Mouse (Mus musculus): ENCODE measurements around the gene Ccser1. TPM values are rescaled to one million over a fixed set of nuclear protein-coding genes. Genes with fewer than 3 reads are reported as not detected.

The Ccser1 gene
- polyA plus RNA-seq, 1 experiment from 2014 or later: 2.2 TPM

GRCm38 (mm10) chr6:61567967-61568366 lies 387.8 kb downstream of the Ccser1 start:
- no peak overlapping the region for H3K4me3 ChIP-seq
- H3K9me3 ChIP-seq (replicated peaks): no peaks in the 10 kb centered on the region
- no peaks in the 10 kb centered on the region for H3K4me1 ChIP-seq (replicated peaks)
- no peaks in the 10 kb centered on the region for H3K27me3 ChIP-seq (replicated peaks)
- H3K36me3 ChIP-seq: no peaks in the 10 kb centered on the region
- H3K4me2 ChIP-seq: no peak overlapping the region
- no peak overlapping the region for H3K9ac ChIP-seq
- H3K27ac ChIP-seq (ENCODE audit: poor library complexity, severe bottlenecking): no peak overlapping the region
- 79% methylated on average over 8 of the region's 8 CpGs for WGBS
- no peak for ATAC-seq (ENCODE audit: insufficient number of reproducible peaks, low FRiP score)

DNA sequence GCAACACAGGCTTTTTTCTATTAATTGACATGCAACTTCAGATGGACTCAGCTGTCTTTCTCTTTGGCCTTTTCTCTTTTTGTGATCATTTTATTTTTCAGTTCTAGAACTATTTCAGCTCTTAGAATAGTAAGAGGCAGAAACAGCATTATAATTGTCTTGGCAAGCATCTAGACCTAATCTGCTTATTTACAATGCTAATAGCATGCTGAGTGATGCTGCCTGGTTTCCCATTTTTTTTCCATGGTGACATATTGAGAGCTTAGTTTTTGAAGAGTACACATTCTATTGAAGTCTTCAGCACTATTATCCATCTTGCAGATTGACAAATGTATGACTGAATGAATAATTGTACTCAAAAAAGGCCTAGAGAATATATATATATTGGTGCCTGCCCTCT lies 401.6 kb downstream of the Ccser1 start:
- H3K4me2 ChIP-seq: no peak overlapping the region
- H3K27ac ChIP-seq (ENCODE audit: poor library complexity, severe bottlenecking): no peak overlapping the region
- H3K27me3 ChIP-seq (replicated peaks): no peaks in the 10 kb centered on the region
- no peak for ATAC-seq (ENCODE audit: insufficient number of reproducible peaks, low FRiP score)
- H3K9ac ChIP-seq: no peak overlapping the region
- H3K4me1 ChIP-seq (replicated peaks): no peaks in the 10 kb centered on the region
- no peaks in the 10 kb centered on the region for H3K36me3 ChIP-seq
- H3K4me3 ChIP-seq: no peak overlapping the region
- H3K9me3 ChIP-seq (replicated peaks): no peaks in the 10 kb centered on the region

GRCm38 (mm10) chr6:61588999-61589398 lies 408.9 kb downstream of the Ccser1 start:
- no peaks in the 10 kb centered on the region for H3K9me3 ChIP-seq (replicated peaks)
- H3K36me3 ChIP-seq: no peaks in the 10 kb centered on the region
- no peak overlapping the region for H3K9ac ChIP-seq
- no peak for ATAC-seq (ENCODE audit: insufficient number of reproducible peaks, low FRiP score)
- no peak overlapping the region for H3K4me2 ChIP-seq
- WGBS: 63% methylated on average over 2 of the region's 2 CpGs
- H3K27me3 ChIP-seq (replicated peaks): no peaks in the 10 kb centered on the region
- no peak overlapping the region for H3K4me3 ChIP-seq
- no peak overlapping the region for H3K27ac ChIP-seq (ENCODE audit: poor library complexity, severe bottlenecking)
- no peaks in the 10 kb centered on the region for H3K4me1 ChIP-seq (replicated peaks)

- Histone ChIP-seq H3K9ac (no peak overlapping the region), H3K27me3 (replicated peaks) (no peaks in the 10 kb centered on the region), H3K4me3 (no peak overlapping the region), H3K4me2 (no peak overlapping the region), H3K9me3 (replicated peaks) (no peaks in the 10 kb centered on the region), H3K36me3 (no peaks in the 10 kb centered on the region), H3K4me1 (replicated peaks) (no peaks in the 10 kb centered on the region), H3K27ac (ENCODE audit: poor library complexity, severe bottlenecking) (no peak overlapping the region)
- WGBS: 77% methylated on average over 5 of the region's 5 CpGs
- no peak for ATAC-seq (ENCODE audit: insufficient number of reproducible peaks, low FRiP score)
Observed at GRCm38 (mm10) chr6:61601911-61602310, 421.8 kb downstream of the Ccser1 start.

- Histone ChIP-seq H3K27ac (ENCODE audit: poor library complexity, severe bottlenecking) (no peak overlapping the region), H3K4me3 (no peak overlapping the region), H3K9ac (no peak overlapping the region), H3K4me1 (replicated peaks) (no peaks in the 10 kb centered on the region), H3K4me2 (no peak overlapping the region), H3K27me3 (replicated peaks) (no peaks in the 10 kb centered on the region), H3K36me3 (no peaks in the 10 kb centered on the region), H3K9me3 (replicated peaks) (no peaks in the 10 kb centered on the region)
- whole genome bisulfite sequencing: 83% methylated on average over 4 of the region's 4 CpGs
- no peak for ATAC-seq (ENCODE audit: insufficient number of reproducible peaks, low FRiP score)
Observed at GRCm38 (mm10) chr6:61614920-61615319, 434.8 kb downstream of the Ccser1 start.

DNA sequence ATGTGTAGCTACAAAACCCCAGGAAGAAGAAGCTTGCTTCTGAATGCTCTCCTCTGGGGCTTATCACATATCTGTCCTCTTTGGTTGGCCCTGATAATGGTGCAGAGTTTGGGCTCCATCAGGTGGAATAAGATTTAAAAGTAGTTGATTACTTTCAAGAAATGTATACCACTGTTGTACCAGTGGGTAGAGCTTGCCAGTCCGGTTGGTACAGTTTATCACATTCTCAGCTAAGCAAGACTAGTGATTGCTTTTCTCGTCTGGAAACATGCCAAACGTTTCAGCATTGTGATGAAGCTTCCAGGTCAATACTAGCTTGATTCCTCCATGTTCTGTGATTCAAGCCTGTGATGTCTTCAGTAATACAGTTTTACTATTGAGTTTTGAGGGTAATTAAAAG lies 441.6 kb downstream of the Ccser1 start:
- H3K4me2 ChIP-seq: no peak overlapping the region
- H3K9me3 ChIP-seq (replicated peaks): no peaks in the 10 kb centered on the region
- H3K4me1 ChIP-seq (replicated peaks): no peaks in the 10 kb centered on the region
- no peaks in the 10 kb centered on the region for H3K27me3 ChIP-seq (replicated peaks)
- 69% methylated on average over 3 of the region's 3 CpGs for WGBS
- H3K4me3 ChIP-seq: no peak overlapping the region
- ATAC-seq (ENCODE audit: insufficient number of reproducible peaks, low FRiP score): no peak
- no peaks in the 10 kb centered on the region for H3K36me3 ChIP-seq
- H3K9ac ChIP-seq: no peak overlapping the region
- H3K27ac ChIP-seq (ENCODE audit: poor library complexity, severe bottlenecking): no peak overlapping the region

- no peak for ATAC-seq (ENCODE audit: insufficient number of reproducible peaks, low FRiP score)
- no peaks in the 10 kb centered on the region for H3K27me3 ChIP-seq (replicated peaks)
- no peak overlapping the region for H3K27ac ChIP-seq (ENCODE audit: poor library complexity, severe bottlenecking)
- no peaks in the 10 kb centered on the region for H3K36me3 ChIP-seq
- H3K4me3 ChIP-seq: no peak overlapping the region
- no peak overlapping the region for H3K4me2 ChIP-seq
- no peaks in the 10 kb centered on the region for H3K4me1 ChIP-seq (replicated peaks)
- H3K9ac ChIP-seq: no peak overlapping the region
- no peaks in the 10 kb centered on the region for H3K9me3 ChIP-seq (replicated peaks)
Observed at GRCm38 (mm10) chr6:61661414-61661813, 481.3 kb downstream of the Ccser1 start.

DNA sequence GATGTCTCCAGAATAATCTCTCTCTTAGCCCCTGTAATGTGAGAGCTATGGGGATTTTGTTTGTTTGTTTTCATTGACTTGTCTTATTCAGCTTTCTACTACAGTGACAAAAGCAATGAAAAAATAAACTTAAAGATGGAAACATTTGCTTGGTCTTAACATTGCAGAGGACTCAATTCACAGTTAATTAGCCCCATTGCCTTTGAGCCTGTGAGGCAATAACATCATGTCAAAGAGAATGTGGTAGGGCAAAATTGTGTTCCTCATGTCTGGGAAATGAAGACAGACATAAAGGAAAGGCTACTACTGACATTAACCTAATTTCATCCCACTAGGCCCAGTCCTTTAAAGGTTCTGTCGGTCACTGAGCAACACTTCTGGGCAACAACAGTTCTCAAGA lies 484.4 kb downstream of the Ccser1 start:
- WGBS: 77% methylated on average over 1 of the region's 1 CpGs
- H3K4me1 ChIP-seq (replicated peaks): no peaks in the 10 kb centered on the region
- H3K4me2 ChIP-seq: no peak overlapping the region
- no peak for ATAC-seq (ENCODE audit: insufficient number of reproducible peaks, low FRiP score)
- H3K36me3 ChIP-seq: no peaks in the 10 kb centered on the region
- H3K27ac ChIP-seq (ENCODE audit: poor library complexity, severe bottlenecking): no peak overlapping the region
- H3K4me3 ChIP-seq: no peak overlapping the region
- no peaks in the 10 kb centered on the region for H3K27me3 ChIP-seq (replicated peaks)
- H3K9me3 ChIP-seq (replicated peaks): no peaks in the 10 kb centered on the region
- no peak overlapping the region for H3K9ac ChIP-seq

- H3K27ac ChIP-seq (ENCODE audit: poor library complexity, severe bottlenecking): no peak overlapping the region
- ATAC-seq (ENCODE audit: insufficient number of reproducible peaks, low FRiP score): no peak
Observed at GRCm38 (mm10) chr6:61687002-61687401, 506.9 kb downstream of the Ccser1 start.

DNA sequence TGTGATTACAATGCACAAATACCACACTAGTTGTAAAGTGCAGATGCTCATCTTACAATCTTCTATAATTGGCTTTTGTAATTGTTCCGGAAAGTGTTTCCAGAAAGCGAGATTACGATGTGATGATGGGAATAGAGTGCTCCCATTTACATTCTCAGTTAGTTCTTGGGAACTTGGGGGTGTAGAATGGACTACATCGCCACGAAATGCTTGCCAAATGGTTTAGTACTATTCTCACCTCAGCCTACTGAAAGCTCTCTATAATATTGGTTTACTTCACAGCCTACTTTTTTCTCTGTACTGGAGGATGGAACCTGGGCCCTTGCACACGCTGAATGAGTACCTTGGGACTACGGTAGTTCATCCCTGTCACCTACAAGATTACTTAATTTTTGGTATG lies 522.9 kb downstream of the Ccser1 start:
- no peaks in the 10 kb centered on the region for H3K36me3 ChIP-seq
- H3K27me3 ChIP-seq (replicated peaks): no peaks in the 10 kb centered on the region
- no peaks in the 10 kb centered on the region for H3K9me3 ChIP-seq (replicated peaks)
- H3K4me2 ChIP-seq: no peak overlapping the region
- ATAC-seq (ENCODE audit: insufficient number of reproducible peaks, low FRiP score): no peak
- no peaks in the 10 kb centered on the region for H3K4me1 ChIP-seq (replicated peaks)
- no peak overlapping the region for H3K9ac ChIP-seq
- H3K27ac ChIP-seq (ENCODE audit: poor library complexity, severe bottlenecking): no peak overlapping the region
- H3K4me3 ChIP-seq: no peak overlapping the region
- 78% methylated on average over 7 of the region's 7 CpGs for WGBS

More at GRCm38 (mm10) chr6:61687002-61687401, 506.9 kb downstream of the Ccser1 start:
- Histone ChIP-seq H3K27me3 (replicated peaks) (no peaks in the 10 kb centered on the region), H3K9ac (no peak overlapping the region), H3K4me2 (no peak overlapping the region), H3K36me3 (no peaks in the 10 kb centered on the region), H3K4me1 (replicated peaks) (no peaks in the 10 kb centered on the region), H3K4me3 (no peak overlapping the region), H3K9me3 (replicated peaks) (no peaks in the 10 kb centered on the region)
- WGBS: 21% methylated on average over 2 of the region's 2 CpGs

- Histone ChIP-seq H3K27me3 (replicated peaks) (no peaks in the 10 kb centered on the region), H3K27ac (ENCODE audit: poor library complexity, severe bottlenecking) (no peak overlapping the region), H3K9me3 (replicated peaks) (no peaks in the 10 kb centered on the region), H3K36me3 (no peaks in the 10 kb centered on the region), H3K4me1 (replicated peaks) (no peaks in the 10 kb centered on the region), H3K4me3 (no peak overlapping the region), H3K9ac (no peak overlapping the region), H3K4me2 (no peak overlapping the region)
- ATAC-seq (ENCODE audit: insufficient number of reproducible peaks, low FRiP score): no peak
- 74% methylated on average over 1 of the region's 1 CpGs for WGBS
Observed at GRCm38 (mm10) chr6:61721220-61721619, 541.1 kb downstream of the Ccser1 start.

DNA sequence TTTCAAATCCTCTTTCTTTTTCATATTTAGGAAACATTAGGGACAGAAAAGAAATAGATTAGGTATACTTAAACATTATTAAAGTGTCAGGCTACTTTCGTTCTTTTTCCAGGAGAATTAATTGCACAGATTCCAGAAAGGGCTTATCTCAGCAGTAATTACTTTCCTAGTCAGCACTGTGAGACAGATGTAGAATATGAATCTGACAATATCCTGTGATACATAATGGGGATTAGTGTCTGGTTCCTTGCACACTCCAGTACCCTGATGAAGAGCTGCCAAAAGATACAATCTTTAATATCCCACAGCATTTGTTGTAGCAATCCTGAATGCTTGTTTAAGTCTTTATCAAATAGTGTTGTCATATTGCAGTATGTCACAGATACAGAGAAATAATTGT lies 548.9 kb downstream of the Ccser1 start:
- no peaks in the 10 kb centered on the region for H3K9me3 ChIP-seq (replicated peaks)

More for the DNA sequence above, 548.9 kb downstream of the Ccser1 start:
- H3K27me3 ChIP-seq (replicated peaks): no peaks in the 10 kb centered on the region
- no peaks in the 10 kb centered on the region for H3K36me3 ChIP-seq
- 42% methylated on average over 1 of the region's 1 CpGs for WGBS
- no peak overlapping the region for H3K4me3 ChIP-seq
- H3K27ac ChIP-seq (ENCODE audit: poor library complexity, severe bottlenecking): no peak overlapping the region
- H3K4me1 ChIP-seq (replicated peaks): no peaks in the 10 kb centered on the region
- ATAC-seq (ENCODE audit: insufficient number of reproducible peaks, low FRiP score): no peak
- no peak overlapping the region for H3K4me2 ChIP-seq
- no peak overlapping the region for H3K9ac ChIP-seq

Measured in heart, embryonic 12.5 days (tissue).